Mouse (Mus musculus) forebrain, postnatal 0 days (tissue): ENCODE measurements around the gene Nrxn3. TPM values are rescaled to one million over a fixed set of nuclear protein-coding genes. Genes with fewer than 3 reads are reported as not detected.

Source experiments
- ATAC-seq: fragments of 200-750 bp; cut with Nextera tagmentation; 2 replicates; pipeline ENCODE4 v1.8.0; 2017; ENCODE audit warnings: mild to moderate bottlenecking, moderate library complexity
- DNase-seq: peaks from one replicate; pipeline ENCODE4 v3.0.0-alpha.2; 2015
- H3K27ac ChIP-seq: fragments of 300-500 bp; sonication (generic); 2 replicates; pipeline ENCODE4 v1.5.1; 2014; ENCODE audit warnings: low read depth, mild to moderate bottlenecking, antibody characterized with exemption, low read length, moderate library complexity, mixed read lengths
- H3K27me3 ChIP-seq: fragments of 300-500 bp; sonication (generic); 2 replicates; pipeline ENCODE4 v1.6.1; 2014; ENCODE audit warnings: mild to moderate bottlenecking, low read length, mixed read lengths; ENCODE audit not compliant: insufficient read depth
- H3K36me3 ChIP-seq: fragments of 300-500 bp; sonication (generic); 2 replicates; pipeline ENCODE4 v1.6.1; 2014; ENCODE audit warnings: mild to moderate bottlenecking, moderate library complexity; ENCODE audit not compliant: insufficient read depth
- H3K4me1 ChIP-seq: fragments of 300-500 bp; sonication (generic); 2 replicates; pipeline ENCODE4 v1.6.1; 2014; ENCODE audit warnings: antibody characterized with exemption; ENCODE audit not compliant: insufficient read depth
- H3K4me2 ChIP-seq: fragments of 300-500 bp; sonication (generic); 2 replicates; pipeline ENCODE4 v1.6.1; 2014; ENCODE audit warnings: low read depth, mild to moderate bottlenecking, moderate library complexity
- H3K4me3 ChIP-seq: fragments of 300-500 bp; sonication (generic); 2 replicates; pipeline ENCODE4 v1.5.1; 2014; ENCODE audit warnings: low read depth, low read length, mixed read lengths
- H3K9ac ChIP-seq: fragments of 300-500 bp; sonication (generic); 2 replicates; pipeline ENCODE4 v1.6.1; 2014; ENCODE audit warnings: mild to moderate bottlenecking
- H3K9me3 ChIP-seq: fragments of 300-500 bp; sonication (generic); 2 replicates; pipeline ENCODE4 v1.6.1; 2016; ENCODE audit warnings: low read length
- CTCF ChIP-seq: sonication (generic); IDR thresholded peaks from 2 replicates; pipeline ENCODE4 v1.5.1; 2016; ENCODE audit warnings: antibody characterized with exemption, control low read depth, low read depth
- WGBS: fragments of 180-500 bp; shearing (Covaris S2); extraction: QIAGEN DNeasy Blood & Tissue Kit; methylation state at CpG from one replicate; pipeline ENCODE4 v1.1.7; 2014; 5-methylcytosine and 5-hydroxymethylcytosine counted together
- polyA plus RNA-seq: library from polyadenylated mRNA; unstranded; fragments of >200 nt; fragmentation: Nextera tagmentation; extraction: Ambion mirVana; gene quantifications from 2 replicates; pipeline ENCODE4 v1.2.1, GENCODE M21; 2015
- total RNA-seq: library from RNA; depleted of rRNA; stranded (reverse); fragments of >200 nt; gene quantifications from 2 replicates; pipeline ENCODE4 v1.2.3, GENCODE M21; 2014

Gene Nrxn3
- total and polyA plus RNA-seq, 2 experiments from 2014 or later: 59.9 to 94.6 TPM

GRCm38 (mm10) chr12:90217060-90217459 is 1494.4 kb downstream of the Nrxn3 start:
- no peak for TF ChIP-seq CTCF
- WGBS: 94% methylated on average over 6 of the region's 6 CpGs
- DNase-seq: no peak
- Histone ChIP-seq H3K4me3 (no peak overlapping the region), H3K27me3 (no peaks in the 10 kb centered on the region), H3K9ac (no peak overlapping the region), H3K36me3 (no peaks in the 10 kb centered on the region), H3K4me1 (no peaks in the 10 kb centered on the region), H3K27ac (no peak overlapping the region), H3K9me3 (no peaks in the 10 kb centered on the region), H3K4me2 (no peak overlapping the region)
- no peak for ATAC-seq

GRCm38 (mm10) chr12:90229062-90229461 is 1506.4 kb downstream of the Nrxn3 start:
- DNase-seq (no peak), ATAC-seq (no peak)
- TF ChIP-seq CTCF: no peak
- H3K27ac ChIP-seq: no peak overlapping the region
- H3K4me3 ChIP-seq: no peak overlapping the region
- H3K9ac ChIP-seq: no peak overlapping the region
- H3K4me2 ChIP-seq: no peak overlapping the region
- no peaks in the 10 kb centered on the region for H3K27me3 ChIP-seq
- 54% methylated on average over 2 of the region's 2 CpGs for WGBS
- H3K4me1 ChIP-seq: no peaks in the 10 kb centered on the region
- no peaks in the 10 kb centered on the region for H3K9me3 ChIP-seq
- H3K36me3 ChIP-seq: no peaks in the 10 kb centered on the region

- Histone ChIP-seq H3K4me2 (no peak overlapping the region), H3K4me1 (no peaks in the 10 kb centered on the region), H3K9me3 (no peaks in the 10 kb centered on the region), H3K27me3 (no peaks in the 10 kb centered on the region), H3K36me3 (no peaks in the 10 kb centered on the region), H3K9ac (no peak overlapping the region), H3K27ac (no peak overlapping the region), H3K4me3 (no peak overlapping the region)
- 84% methylated on average over 5 of the region's 5 CpGs for WGBS
- TF ChIP-seq CTCF: no peak
- ATAC-seq (no peak), DNase-seq (no peak)
Observed at GRCm38 (mm10) chr12:90236093-90236492, 1513.4 kb downstream of the Nrxn3 start.

GRCm38 (mm10) chr12:90260301-90260700 is 1537.6 kb downstream of the Nrxn3 start:
- Histone ChIP-seq H3K4me3 (no peak overlapping the region), H3K9me3 (no peaks in the 10 kb centered on the region), H3K27ac (no peak overlapping the region), H3K9ac (no peak overlapping the region), H3K36me3 (no peaks in the 10 kb centered on the region), H3K4me2 (no peak overlapping the region), H3K4me1 (no peaks in the 10 kb centered on the region), H3K27me3 (no peaks in the 10 kb centered on the region)
- ATAC-seq (no peak), DNase-seq (no peak)
- WGBS: 82% methylated on average over 4 of the region's 4 CpGs
- TF ChIP-seq CTCF: no peak

- no peak for ATAC-seq
- H3K4me3 ChIP-seq: no peak overlapping the region
- H3K4me1 ChIP-seq: no peaks in the 10 kb centered on the region
- H3K9me3 ChIP-seq: no peaks in the 10 kb centered on the region
- H3K36me3 ChIP-seq: no peaks in the 10 kb centered on the region
- H3K9ac ChIP-seq: no peak overlapping the region
- H3K27ac ChIP-seq: no peak overlapping the region
- H3K27me3 ChIP-seq: no peaks in the 10 kb centered on the region
- WGBS: 74% methylated on average over 2 of the region's 2 CpGs
- no peak for DNase-seq
- TF ChIP-seq CTCF: no peak
- no peak overlapping the region for H3K4me2 ChIP-seq
Observed at GRCm38 (mm10) chr12:90268111-90268510, 1545.4 kb downstream of the Nrxn3 start.

GRCm38 (mm10) chr12:90270763-90271379 is 1548.2 kb downstream of the Nrxn3 start:
- ATAC-seq: no peak
- Histone ChIP-seq H3K27me3 (no peaks in the 10 kb centered on the region), H3K36me3 (no peaks in the 10 kb centered on the region), H3K4me2 (no peak overlapping the region), H3K4me3 (no peak overlapping the region), H3K27ac (no peak overlapping the region), H3K4me1 (no peaks in the 10 kb centered on the region), H3K9me3 (no peaks in the 10 kb centered on the region), H3K9ac (no peak overlapping the region)
- TF ChIP-seq CTCF: no peak
- DNase-seq: no peak

- 25% methylated on average over 7 of the region's 7 CpGs for WGBS
- no peak for TF ChIP-seq CTCF
Observed at GRCm38 (mm10) chr12:90274621-90275236, 1552.1 kb downstream of the Nrxn3 start.

More at GRCm38 (mm10) chr12:90274621-90275236, 1552.1 kb downstream of the Nrxn3 start:
- H3K9me3 ChIP-seq: no peaks in the 10 kb centered on the region
- no peaks in the 10 kb centered on the region for H3K36me3 ChIP-seq
- no peak overlapping the region for H3K27ac ChIP-seq
- ATAC-seq: peak; percentile 93
- H3K4me1 ChIP-seq: no peaks in the 10 kb centered on the region
- peak; percentile 69 for DNase-seq
- H3K4me2 ChIP-seq: no peak overlapping the region
- H3K4me3 ChIP-seq: no peak overlapping the region
- H3K9ac ChIP-seq: no peak overlapping the region
- H3K27me3 ChIP-seq: no peaks in the 10 kb centered on the region
